Mouse (Mus musculus) ES-Bruce4 (cell line): Measurements from ENCODE around the gene Itga4.

Experiments used
- CTCF ChIP-seq: IDR thresholded peaks from one replicate; pipeline ENCODE4 v1.8.1; 2011; ENCODE audit warnings: low read depth, low read length
- EP300 ChIP-seq: IDR thresholded peaks from 2 replicates; pipeline ENCODE4 v1.6.1; 2011; ENCODE audit warnings: low read depth, low read length; ENCODE audit not compliant: insufficient read depth

DNA sequence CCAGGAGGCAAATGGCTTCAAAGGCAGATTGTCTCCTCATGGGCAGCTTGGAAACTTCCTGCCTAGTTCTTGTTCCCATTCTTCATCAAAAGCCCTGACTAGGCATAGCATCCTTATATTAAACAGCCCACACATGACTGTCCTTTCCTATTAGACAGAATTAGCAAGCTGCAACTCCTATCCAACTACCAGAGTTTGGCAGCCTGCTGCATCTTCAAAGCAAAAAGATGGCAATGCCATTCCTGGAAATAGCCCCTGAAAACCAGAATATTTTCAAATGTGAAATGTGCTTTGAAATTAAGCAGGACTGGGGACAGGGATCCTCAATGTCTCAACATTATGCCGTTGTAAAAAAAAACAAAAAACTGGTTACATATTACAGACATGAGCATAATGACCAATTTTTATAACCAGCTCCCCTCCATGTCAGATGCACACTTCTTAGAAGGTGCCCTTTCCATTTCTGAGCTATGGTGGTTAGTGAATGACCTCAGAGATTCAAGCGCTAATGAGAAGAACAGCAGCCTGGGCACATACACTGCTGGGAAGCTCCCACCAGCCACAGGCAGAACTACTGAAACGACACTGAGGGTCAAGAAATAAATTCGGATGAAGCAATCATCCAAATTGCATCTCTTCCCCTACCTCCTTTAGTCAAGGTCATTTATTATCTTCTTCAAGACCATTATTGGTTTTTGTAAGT is 97.0 kb downstream of the Itga4 start:
- TF ChIP-seq CTCF, result no peak
- TF ChIP-seq EP300, result no peak
